In genomic region chr15:56046679-56047532, GRCm38 (mm10) we compare ENCODE assay signal across 8 mouse cellular contexts.
A peak's percentile ranks its signal among the peaks of the same experiment; 100 is the strongest.
DNase-seq lines count a peak whose midpoint lies in the region; ATAC-seq and TF ChIP-seq lines count a peak whose summit lies in the region.

No protein-coding gene starts in this region.

- H3K27me3 ChIP-seq in forebrain, embryonic 11.5 days (ENCODE audit: control insufficient read depth, insufficient read depth, low read length), result no peaks in the 10 kb centered on the region
- no peaks in the 10 kb centered on the region for H3K27me3 ChIP-seq in heart, embryonic 15.5 days
- H3K27me3 ChIP-seq in liver, embryonic 11.5 days (replicated peaks; ENCODE audit: control insufficient read depth, insufficient read depth, low read length), result no peaks in the 10 kb centered on the region
- H3K27me3 ChIP-seq in splenic B cell, adult 2 months (ENCODE audit: control insufficient read depth, insufficient read depth, low read length, poor library complexity, severe bottlenecking), result no peaks in the 10 kb centered on the region

- WGBS in forebrain, embryonic 11.5 days, result 38% methylated on average over 16 of the region's 16 CpGs
- WGBS in heart, embryonic 15.5 days, result 29% methylated on average over 16 of the region's 16 CpGs
- 31% methylated on average over 16 of the region's 16 CpGs for WGBS in liver, embryonic 11.5 days

- H3K4me2 ChIP-seq in forebrain, embryonic 11.5 days (ENCODE audit: low read depth, low read length, severe bottlenecking), result peak overlapping the region; percentile 36; the same call in 1 of the 2 replicates
- H3K4me2 ChIP-seq in heart, embryonic 15.5 days, result peak overlapping the region; percentile 66
- peak overlapping the region; percentile 54 for H3K4me2 ChIP-seq in liver, embryonic 11.5 days

- H3K4me1 ChIP-seq in forebrain, embryonic 11.5 days (replicated peaks; ENCODE audit: control insufficient read depth, insufficient read depth, low read length), result no peaks in the 10 kb centered on the region
- no peaks in the 10 kb centered on the region for H3K4me1 ChIP-seq in heart, embryonic 15.5 days (replicated peaks)
- no peaks in the 10 kb centered on the region for H3K4me1 ChIP-seq in liver, embryonic 11.5 days (replicated peaks; ENCODE audit: control insufficient read depth, insufficient read depth, low read length)

- DNase-seq in brain, embryonic 14.5 days (ENCODE audit: low read depth), result peak; percentile 85
- DNase-seq in forebrain, embryonic 11.5 days (ENCODE audit: low spot score), result peak; percentile 81
- DNase-seq in kidney, postnatal 10 days, result peak; percentile 85
- peak; percentile 54 for DNase-seq in liver, embryonic 11.5 days (ENCODE audit: low spot score)
- peak; percentile 84 for DNase-seq in naive thymus-derived CD4-positive, alpha-beta T cell, adult 2 months (ENCODE audit: low read depth)
- DNase-seq in splenic B cell, adult 2 months (ENCODE audit: low read depth, low spot score), result peak; percentile 77

- TF ChIP-seq POLR2A in brain, embryonic 14.5 days (IDR thresholded peaks at IDR 0.05; ENCODE audit: borderline replicate concordance, extremely low read depth, insufficient read depth, insufficient read length, poor library complexity, severe bottlenecking), result no peak

- peak; percentile 92 for TF ChIP-seq CTCF in brain, embryonic 14.5 days (IDR thresholded peaks at IDR 0.05; ENCODE audit: borderline replicate concordance, extremely low read depth, insufficient read depth, insufficient read length)

- H3K9ac ChIP-seq in forebrain, embryonic 11.5 days (ENCODE audit: low read length), result no peak overlapping the region
- no peak overlapping the region for H3K9ac ChIP-seq in heart, embryonic 15.5 days
- H3K9ac ChIP-seq in liver, embryonic 11.5 days (ENCODE audit: low read depth, low read length), result no peak overlapping the region

- H3K9me3 ChIP-seq in forebrain, embryonic 11.5 days (ENCODE audit: control insufficient read depth, low read length), result no peaks in the 10 kb centered on the region
- H3K9me3 ChIP-seq in heart, embryonic 15.5 days (replicated peaks), result no peaks in the 10 kb centered on the region
- H3K9me3 ChIP-seq in liver, embryonic 11.5 days (ENCODE audit: control insufficient read depth, low read length), result no peaks in the 10 kb centered on the region

- peak; percentile 99 for ATAC-seq in CD4-positive, CD25-positive, alpha-beta regulatory T cell, adult 4 months
- peak; percentile 84 for ATAC-seq in forebrain, embryonic 11.5 days (replicated peaks; ENCODE audit: low FRiP score)
- ATAC-seq in heart, embryonic 15.5 days (replicated peaks; ENCODE audit: insufficient number of reproducible peaks, insufficient read depth, low FRiP score, low read depth), result peak; percentile 58; the same call in 1 of the 2 replicates
- peak; percentile 67 for ATAC-seq in liver, embryonic 11.5 days (replicated peaks; ENCODE audit: low FRiP score)

- H3K4me3 ChIP-seq in forebrain, embryonic 11.5 days (ENCODE audit: low read depth, low read length), result 0 out of 2 replicates have a peak overlapping the region, but pooled peaks have one; percentile 13
- H3K4me3 ChIP-seq in heart, embryonic 15.5 days, result peak overlapping the region; percentile 46
- H3K4me3 ChIP-seq in liver, embryonic 11.5 days (ENCODE audit: low read depth, low read length), result no peak overlapping the region

- no peak overlapping the region for H3K27ac ChIP-seq in forebrain, embryonic 11.5 days (ENCODE audit: low read depth, low read length)
- H3K27ac ChIP-seq in heart, embryonic 15.5 days, result no peak overlapping the region
- H3K27ac ChIP-seq in liver, embryonic 11.5 days (ENCODE audit: low read depth, low read length), result no peak overlapping the region

- no peaks in the 10 kb centered on the region for H3K36me3 ChIP-seq in forebrain, embryonic 11.5 days (ENCODE audit: control insufficient read depth, insufficient read depth, low read length)
- H3K36me3 ChIP-seq in heart, embryonic 15.5 days, result no peaks in the 10 kb centered on the region
- H3K36me3 ChIP-seq in liver, embryonic 11.5 days (ENCODE audit: control insufficient read depth, insufficient read depth, low read length), result no peaks in the 10 kb centered on the region
- no peaks in the 10 kb centered on the region for H3K36me3 ChIP-seq in splenic B cell, adult 2 months (ENCODE audit: control insufficient read depth, insufficient read depth, low read length, poor library complexity, severe bottlenecking)
